Mouse (Mus musculus) embryonic fibroblast, embryonic 13.5 days (primary cell): Measurements from ENCODE around the gene Phf7.

Experiments
- CTCF ChIP-seq: IDR thresholded peaks from 2 replicates; pipeline ENCODE4 v1.5.1; 2011; ENCODE audit warnings: mild to moderate bottlenecking, control low read depth, low read length, moderate library complexity, borderline replicate concordance; ENCODE audit not compliant: insufficient read depth
- POLR2A ChIP-seq: IDR thresholded peaks from 2 replicates; pipeline ENCODE4 v1.6.1; 2011; ENCODE audit warnings: low read depth, mild to moderate bottlenecking, control low read depth, low read length, moderate library complexity

- no peak for TF ChIP-seq CTCF
- no peak for TF ChIP-seq POLR2A
These were observed 9.8 kb upstream of the Phf7 start for GRCm38 (mm10) chr14:31260932-31261331.
